Mouse (Mus musculus): ENCODE data around the gene Mms19.

Gene Mms19

GRCm38 (mm10) chr19:41901696-41902095, 79.3 kb downstream of the Mms19 start:
- in situ Hi-C loops (cut with MboI; ENCODE audit: low sequenced_read_pairs) = no loop called here

- in situ Hi-C loops (cut with MboI; ENCODE audit: low sequenced_read_pairs) = no loop called here
These were observed 80.4 kb downstream of the Mms19 start for GRCm38 (mm10) chr19:41900495-41901090.

- in situ Hi-C loops (cut with MboI; ENCODE audit: low sequenced_read_pairs) = no loop called here
These were observed 82.1 kb downstream of the Mms19 start for GRCm38 (mm10) chr19:41898860-41899259.

- in situ Hi-C loops (cut with MboI; ENCODE audit: low sequenced_read_pairs) = no loop called here
These were observed 84.6 kb downstream of the Mms19 start for GRCm38 (mm10) chr19:41896319-41896711.

GRCm38 (mm10) chr19:41895460-41896318, 85.3 kb downstream of the Mms19 start, which contains the start of gene Rrp12:
TSS of gene Rrp12 (minus strand) at chr19:41896173.
- in situ Hi-C loops (cut with MboI; ENCODE audit: low sequenced_read_pairs) = no loop called here

GRCm38 (mm10) chr19:41894959-41895358, 86.0 kb downstream of the Mms19 start:
- in situ Hi-C loops (cut with MboI; ENCODE audit: low sequenced_read_pairs) = no loop called here
